Mouse (Mus musculus) CH12.LX (cell line): Measurements from ENCODE around the gene Edar.

Experiments used
- BHLHE40 ChIP-seq: IDR thresholded peaks from 2 replicates; pipeline ENCODE4 v1.6.1; 2011; ENCODE audit warnings: mild to moderate bottlenecking, low read depth, low read length, improper control_type of control experiment
- CTCF ChIP-seq, 2 experiments: IDR thresholded peaks in 1 of 2; conservative IDR thresholded peaks in 1 of 2; 2 replicates each; pipeline ENCODE4 v1.5.1; 2011 to 2012; ENCODE audit warnings: low read depth in 2 of 2, low read length in 2 of 2, improper control_type of control experiment in 1 of 2, inconsistent platforms in 1 of 2, mild to moderate bottlenecking in 1 of 2, moderate library complexity in 1 of 2
- E2F4 ChIP-seq: IDR thresholded peaks from 2 replicates; pipeline ENCODE4 v1.6.1; 2011; ENCODE audit warnings: low read depth, low read length, improper control_type of control experiment; ENCODE audit not compliant: insufficient replicate concordance
- POLR2A ChIP-seq: IDR thresholded peaks from 2 replicates; pipeline ENCODE4 v1.6.1; 2011; ENCODE audit warnings: low read depth, mild to moderate bottlenecking, improper control_type of control experiment, low read length
- RAD21 ChIP-seq: IDR thresholded peaks from 2 replicates; pipeline ENCODE4 v1.6.1; 2011; ENCODE audit warnings: low read depth, mild to moderate bottlenecking, low read length, improper control_type of control experiment, moderate library complexity
- USF1 ChIP-seq: IDR thresholded peaks from 2 replicates; pipeline ENCODE4 v1.6.1; 2014; ENCODE audit warnings: low read depth, mild to moderate bottlenecking, inconsistent platforms, low read length, improper control_type of control experiment

- TF ChIP-seq POLR2A = no peak
- no peak for TF ChIP-seq RAD21
- no peak for TF ChIP-seq BHLHE40
- no peak for TF ChIP-seq E2F4
- TF ChIP-seq USF1 = no peak
- TF ChIP-seq CTCF (conservative IDR thresholded peaks at IDR 0.05 in 1 of 2, IDR thresholded peaks at IDR 0.05 in 1 of 2; ENCODE audit: low read depth in 2 of 2, low read length in 2 of 2) = no peak
These were observed 16.0 kb downstream of the Edar start for GRCm38 (mm10) chr10:58659268-58659986.
